Comparison of ENCODE assay signal across 7 mouse cellular contexts in the genomic region with DNA sequence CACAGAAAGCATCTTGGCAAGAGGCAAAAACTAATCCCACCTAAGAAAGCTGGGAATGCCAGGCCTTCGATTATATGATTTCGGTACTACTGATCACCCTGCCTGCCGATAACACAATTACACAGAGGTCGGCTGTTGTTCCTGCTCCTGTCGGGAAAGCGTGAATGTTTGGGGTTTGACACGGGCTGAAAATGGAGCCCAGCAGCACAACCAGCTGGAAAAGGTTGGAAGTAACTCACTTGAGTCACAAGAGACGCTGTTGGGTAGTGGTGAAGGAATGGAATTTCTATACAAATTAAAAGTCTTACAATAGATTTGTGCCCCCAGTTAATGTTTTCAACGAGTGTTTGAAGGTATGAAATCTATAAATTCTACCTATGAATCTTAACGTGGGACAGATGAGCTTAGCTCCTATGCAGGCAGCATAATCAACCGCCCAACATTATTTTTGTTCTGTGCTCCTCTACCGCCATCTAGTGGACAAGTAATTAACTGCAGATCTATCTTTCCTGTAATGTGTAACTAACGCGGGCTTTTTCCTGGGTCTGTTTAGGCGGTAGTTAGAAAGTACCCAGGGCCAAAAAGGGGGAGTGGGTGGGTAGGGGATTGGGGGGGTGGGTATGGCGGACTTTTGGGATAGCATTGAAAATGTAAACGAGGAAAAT.
DNase-seq lines count a peak whose midpoint lies in the region; ATAC-seq lines count a peak whose summit lies in the region.

No protein-coding gene starts in this region.

- peaks cover 2% of the 10 kb centered on the region; the same call in 1 of the 2 replicates for H3K4me1 ChIP-seq in kidney, embryonic 14.5 days (ENCODE audit: control insufficient read depth, insufficient read depth, low read length)
- H3K4me1 ChIP-seq in lung, embryonic 16.5 days (replicated peaks; ENCODE audit: control insufficient read depth, insufficient read depth, low read length) = no peaks in the 10 kb centered on the region

- H3K36me3 ChIP-seq in kidney, embryonic 14.5 days (ENCODE audit: control insufficient read depth, insufficient read depth, low read length) = no peaks in the 10 kb centered on the region
- no peaks in the 10 kb centered on the region for H3K36me3 ChIP-seq in lung, embryonic 16.5 days (ENCODE audit: control insufficient read depth, insufficient read depth, low read length)

- H3K4me2 ChIP-seq in kidney, embryonic 14.5 days (replicated peaks; ENCODE audit: low read depth, low read length) = no peak overlapping the region
- peak overlapping the region; percentile 25 for H3K4me2 ChIP-seq in lung, embryonic 16.5 days (ENCODE audit: low read depth, low read length)

- peak; percentile 93 for DNase-seq in 3T3-L1 (ENCODE audit: low read depth, low spot score)
- peak; percentile 78 for DNase-seq in A20 (ENCODE audit: low read depth, low spot score)
- DNase-seq in cerebellum, adult 11 months = peak; percentile 7
- peak; percentile 87 for DNase-seq in forelimb bud, embryonic 11.5 days (ENCODE audit: low read depth, low spot score)
- peak; percentile 85 for DNase-seq in retina, postnatal 1 day

- no peaks in the 10 kb centered on the region for H3K27me3 ChIP-seq in kidney, embryonic 14.5 days (ENCODE audit: control insufficient read depth, insufficient read depth, low read length)
- no peaks in the 10 kb centered on the region for H3K27me3 ChIP-seq in lung, embryonic 16.5 days (ENCODE audit: control insufficient read depth, insufficient read depth, low read depth, low read length)

- no peak overlapping the region for H3K4me3 ChIP-seq in kidney, embryonic 14.5 days (ENCODE audit: low read length)
- no peak overlapping the region for H3K4me3 ChIP-seq in lung, embryonic 16.5 days (ENCODE audit: low read length)

- H3K27ac ChIP-seq in kidney, embryonic 14.5 days (ENCODE audit: low read depth, low read length) = no peak overlapping the region
- no peak overlapping the region for H3K27ac ChIP-seq in lung, embryonic 16.5 days (ENCODE audit: low read length)

- H3K9me3 ChIP-seq in kidney, embryonic 14.5 days (ENCODE audit: control insufficient read depth, low read length) = no peaks in the 10 kb centered on the region
- no peaks in the 10 kb centered on the region for H3K9me3 ChIP-seq in lung, embryonic 16.5 days (ENCODE audit: control insufficient read depth, low read length)

- ATAC-seq in kidney, embryonic 14.5 days (ENCODE audit: low FRiP score, low TSS enrichment) = peak; percentile 35
- peak; percentile 72 for ATAC-seq in lung, embryonic 16.5 days (ENCODE audit: low read depth)

- H3K9ac ChIP-seq in kidney, embryonic 14.5 days (ENCODE audit: low read depth, low read length) = no peak overlapping the region
- H3K9ac ChIP-seq in lung, embryonic 16.5 days (ENCODE audit: low read length) = no peak overlapping the region

- WGBS in kidney, embryonic 14.5 days = 26% methylated on average over 17 of the region's 17 CpGs
- WGBS in lung, embryonic 16.5 days = 25% methylated on average over 17 of the region's 17 CpGs

Comparison
In these comparisons a context has a peak if more than half of its experiments do, and no peak if none do; other contexts are left out.
1. DNase-seq: peak in every context shown above with its lines; median percentile 93 in 3T3-L1; 87 in forelimb bud, embryonic 11.5 days; 85 in retina, postnatal 1 day; 78 in A20; 7 in cerebellum, adult 11 months.